Mouse (Mus musculus) megakaryocyte progenitor cell, adult 5-6 weeks (primary cell): ENCODE data around the gene Gm3033. TPM values are rescaled to one million over a fixed set of nuclear protein-coding genes. Genes with fewer than 3 reads are reported as not detected.
"Not testable (repeated sequence)": the region's sequence is repeated elsewhere in the genome, so short reads cannot be mapped to it uniquely, and the experiment has no call there.

Experiments used
- ATAC-seq: replicated peaks from 2 replicates; pipeline ENCODE4 v1.8.0; 2016; ENCODE audit warnings: mild to moderate bottlenecking, moderate TSS enrichment, inconsistent platforms; ENCODE audit not compliant: poor library complexity
- total RNA-seq, 2 experiments: library from RNA; stranded (forward) in 1 of 2; stranded (reverse) in 1 of 2; fragments of 157-497, 149-512 nt in 1 of 2; fragments of 200-1000 nt in 1 of 2; gene quantifications; 2 replicates each; pipeline versions ENCODE4 v1.2.3 to v1.2.4; 2015 to 2017

Gene Gm3033
- total RNA-seq (2015) (not detected in 2 replicates), total RNA-seq (2017) (not detected in 2 replicates)

- not testable (repeated sequence) for ATAC-seq
Measured at GRCm38 (mm10) chr14:3845945-3846344, at the start of gene Gm3033. Gene Gm3033 (plus strand): TSS chr14:3846245.

DNA sequence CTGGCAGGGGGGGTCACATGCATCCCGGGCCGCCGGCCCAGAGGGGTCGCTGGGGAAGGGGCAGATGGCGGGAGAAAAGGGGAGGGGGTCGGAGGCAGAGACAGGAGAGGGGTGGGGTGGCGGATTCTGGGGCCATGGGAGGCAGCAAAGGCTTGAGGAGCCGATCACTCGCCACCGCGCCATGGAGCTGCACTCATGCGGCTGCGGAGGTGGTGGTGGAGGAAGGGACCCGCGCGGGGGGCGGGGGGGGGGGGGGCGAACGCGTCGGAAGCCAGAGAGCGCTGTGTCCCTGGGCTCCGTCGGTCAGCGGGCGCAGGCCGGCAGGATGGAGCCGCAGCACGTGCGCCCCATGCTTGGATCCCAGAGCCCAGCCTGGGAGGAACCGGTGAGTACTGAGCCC lies 36.3 kb upstream of the Gm3033 start, which contains the start of gene Gm3002:
Gene Gm3002, plus strand, starts transcription at position 301 of the 400 bp plus-strand sequence.
- ATAC-seq = not testable (repeated sequence)

GRCm38 (mm10) chr14:3883872-3884271 lies 37.8 kb downstream of the Gm3033 start, which contains the start of gene Gm2916:
Gene Gm2916 (plus strand): TSS chr14:3884172.
- ATAC-seq = not testable (repeated sequence)

Other genes starting within 250 kb of the Gm3033 start
- not detected in 2 replicates for gene Gm3012, start 211.7 kb upstream of the Gm3033 start, total RNA-seq (2015)
- not detected in 2 replicates for gene Gm3012, start 211.7 kb upstream of the Gm3033 start, total RNA-seq (2017)
- gene Gm3020, start 194.2 kb upstream of the Gm3033 start, total RNA-seq (2015) = not detected in 2 replicates
- not detected in 2 replicates for gene Gm3020, start 194.2 kb upstream of the Gm3033 start, total RNA-seq (2017)
- gene Gm3043, start 157.5 kb upstream of the Gm3033 start, total RNA-seq (2015) = not detected in 2 replicates
- not detected in 2 replicates for gene Gm3043, start 157.5 kb upstream of the Gm3033 start, total RNA-seq (2017)
- not detected in 2 replicates for gene Gm3002, start 36.2 kb upstream of the Gm3033 start, total RNA-seq (2015)
- gene Gm3002, start 36.2 kb upstream of the Gm3033 start, total RNA-seq (2017) = not detected in 2 replicates
- gene Gm2916, start 37.9 kb downstream of the Gm3033 start, total RNA-seq (2015) = not detected in 2 replicates
- gene Gm2916, start 37.9 kb downstream of the Gm3033 start, total RNA-seq (2017) = not detected in 2 replicates
- not detected in 2 replicates for gene Gm3029, start 85.5 kb downstream of the Gm3033 start, total RNA-seq (2015)
- gene Gm3029, start 85.5 kb downstream of the Gm3033 start, total RNA-seq (2017) = not detected in 2 replicates
- not detected in 2 replicates for gene Gm3095, start 117.3 kb downstream of the Gm3033 start, total RNA-seq (2015)
- gene Gm3095, start 117.3 kb downstream of the Gm3033 start, total RNA-seq (2017) = not detected in 2 replicates
- not detected in 2 replicates for gene Gm3099, start 152.1 kb downstream of the Gm3033 start, total RNA-seq (2015)
- not detected in 2 replicates for gene Gm3099, start 152.1 kb downstream of the Gm3033 start, total RNA-seq (2017)
- not detected in 2 replicates for gene Gm5796, start 177.7 kb downstream of the Gm3033 start, total RNA-seq (2015)
- 0.08 TPM in 1 of 2 replicates, not detected in the other for gene Gm5796, start 177.7 kb downstream of the Gm3033 start, total RNA-seq (2017)
- not detected in 2 replicates for gene Gm3115, start 237.9 kb downstream of the Gm3033 start, total RNA-seq (2015)
- not detected in 2 replicates for gene Gm3115, start 237.9 kb downstream of the Gm3033 start, total RNA-seq (2017)